Mouse (Mus musculus) midbrain, embryonic 11.5 days (tissue): Measurements from ENCODE around the gene Bmp6. TPM values are rescaled to one million over a fixed set of nuclear protein-coding genes. Genes with fewer than 3 reads are reported as not detected.

Source experiments
- ATAC-seq: fragments of 200-750 bp; cut with Nextera tagmentation; 2 replicates; pipeline ENCODE4 v1.8.0; 2017; ENCODE audit warnings: moderate TSS enrichment, moderate library complexity; ENCODE audit not compliant: low FRiP score
- DNase-seq: peaks from one replicate; pipeline ENCODE4 v3.0.0; 2015; ENCODE audit warnings: low spot score; ENCODE audit errors: missing footprints
- H3K27ac ChIP-seq: fragments of 300-500 bp; sonication (generic); 2 replicates; pipeline ENCODE4 v1.5.1; 2014; ENCODE audit warnings: low read depth, low read length
- H3K27me3 ChIP-seq: fragments of 300-500 bp; sonication (generic); 2 replicates; pipeline ENCODE4 v1.6.1; 2014; ENCODE audit warnings: mild to moderate bottlenecking, low read length, moderate library complexity, mixed read lengths; ENCODE audit not compliant: control insufficient read depth, insufficient read depth
- H3K36me3 ChIP-seq: fragments of 300-500 bp; sonication (generic); 2 replicates; pipeline ENCODE4 v1.6.1; 2014; ENCODE audit warnings: mild to moderate bottlenecking, low read length, moderate library complexity, mixed read lengths; ENCODE audit not compliant: control insufficient read depth, insufficient read depth
- H3K4me1 ChIP-seq: fragments of 300-500 bp; sonication (generic); 2 replicates; pipeline ENCODE4 v1.6.1; 2014; ENCODE audit warnings: low read length; ENCODE audit not compliant: control insufficient read depth, insufficient read depth
- H3K4me2 ChIP-seq: fragments of 300-500 bp; sonication (generic); 2 replicates; pipeline ENCODE4 v1.6.1; 2014; ENCODE audit warnings: mild to moderate bottlenecking, moderate library complexity
- H3K4me3 ChIP-seq: fragments of 300-500 bp; sonication (generic); 2 replicates; pipeline ENCODE4 v1.5.1; 2014; ENCODE audit warnings: low read depth, low read length
- H3K9ac ChIP-seq: fragments of 300-500 bp; sonication (generic); 2 replicates; pipeline ENCODE4 v1.6.1; 2014; ENCODE audit warnings: low read length
- H3K9me3 ChIP-seq: fragments of 300-500 bp; sonication (generic); 2 replicates; pipeline ENCODE4 v1.6.1; 2016; ENCODE audit warnings: low read length; ENCODE audit not compliant: control insufficient read depth
- WGBS: fragments of 180-500 bp; shearing (Covaris S2); extraction: QIAGEN DNeasy Blood & Tissue Kit; methylation state at CpG from one replicate; pipeline ENCODE4 v1.1.7; 2014; 5-methylcytosine and 5-hydroxymethylcytosine counted together
- polyA plus RNA-seq: library from polyadenylated mRNA; unstranded; fragments of >200 nt; fragmentation: Nextera tagmentation; extraction: Ambion mirVana; gene quantifications from 2 replicates; pipeline ENCODE4 v1.2.1, GENCODE M21; 2014

Bmp6 gene
- polyA plus RNA-seq, 1 experiment from 2014 or later: 3.0 TPM

DNA sequence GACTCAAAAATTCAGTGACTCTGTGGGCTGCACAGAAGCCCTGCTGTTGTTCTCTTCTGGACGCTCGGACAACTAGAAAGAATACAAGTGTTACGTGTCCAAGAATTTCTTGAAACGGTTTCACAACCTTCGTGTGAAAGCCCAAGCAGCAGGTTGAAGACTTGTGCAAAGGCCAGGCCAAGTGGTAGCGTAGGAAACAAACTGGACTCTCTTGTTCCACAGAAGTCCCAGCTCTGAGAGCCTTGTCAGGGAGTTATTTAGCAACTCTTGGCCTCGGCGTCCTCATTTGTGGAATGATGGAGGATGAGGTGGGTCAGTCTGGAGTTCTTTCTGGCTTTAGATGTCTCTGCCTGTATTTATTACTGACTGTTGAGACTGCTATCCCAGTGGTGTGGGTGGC is 55.8 kb downstream of the Bmp6 start:
- no peak for ATAC-seq
- DNase-seq: no peak
- no peaks in the 10 kb centered on the region for H3K9me3 ChIP-seq
- H3K27me3 ChIP-seq: no peaks in the 10 kb centered on the region
- H3K36me3 ChIP-seq: no peaks in the 10 kb centered on the region
- WGBS: 86% methylated on average over 8 of the region's 8 CpGs
- no peaks in the 10 kb centered on the region for H3K4me1 ChIP-seq
- no peak overlapping the region for H3K9ac ChIP-seq
- no peak overlapping the region for H3K4me2 ChIP-seq
- H3K27ac ChIP-seq: no peak overlapping the region
- H3K4me3 ChIP-seq: no peak overlapping the region

DNA sequence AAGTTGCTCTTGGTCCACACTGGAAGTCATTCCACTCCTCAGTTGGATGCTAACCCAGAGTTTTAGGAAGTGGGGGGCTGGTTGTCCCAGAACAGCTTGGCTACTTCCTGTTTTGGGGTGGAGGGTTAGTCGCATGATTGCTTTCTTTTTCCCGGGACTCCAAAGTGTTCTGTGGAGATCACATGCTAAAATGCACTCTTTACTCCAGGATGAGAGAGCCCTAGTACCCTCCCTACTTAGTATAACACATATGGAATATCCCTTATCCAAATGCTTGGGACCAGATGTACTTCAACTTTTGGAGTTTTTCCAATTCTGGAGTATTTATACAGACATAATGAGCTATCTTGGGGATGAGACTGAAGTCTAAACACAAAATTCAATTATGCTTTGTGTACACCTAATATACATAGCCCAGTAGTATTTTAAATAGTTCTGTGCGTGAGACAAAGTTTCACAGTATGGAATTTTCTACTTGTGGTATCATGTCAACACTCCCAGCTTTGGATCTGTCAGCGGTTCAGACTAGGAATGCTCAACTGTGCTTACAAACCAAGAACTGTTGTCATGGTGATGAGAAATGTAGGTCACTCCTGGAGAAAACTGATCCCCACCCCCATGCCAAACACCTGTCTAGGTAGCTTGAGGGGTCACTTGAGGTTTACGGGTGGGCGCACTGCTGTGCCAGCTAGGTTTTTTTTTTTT is 62.9 kb downstream of the Bmp6 start:
- ATAC-seq: no peak
- Histone ChIP-seq H3K9me3 (no peaks in the 10 kb centered on the region), H3K27ac (no peak overlapping the region), H3K4me3 (no peak overlapping the region), H3K27me3 (no peaks in the 10 kb centered on the region), H3K4me2 (no peak overlapping the region), H3K4me1 (peaks cover 10% of the 10 kb centered on the region), H3K9ac (no peak overlapping the region), H3K36me3 (no peaks in the 10 kb centered on the region)
- 82% methylated on average over 6 of the region's 6 CpGs for WGBS
- DNase-seq: no peak

DNA sequence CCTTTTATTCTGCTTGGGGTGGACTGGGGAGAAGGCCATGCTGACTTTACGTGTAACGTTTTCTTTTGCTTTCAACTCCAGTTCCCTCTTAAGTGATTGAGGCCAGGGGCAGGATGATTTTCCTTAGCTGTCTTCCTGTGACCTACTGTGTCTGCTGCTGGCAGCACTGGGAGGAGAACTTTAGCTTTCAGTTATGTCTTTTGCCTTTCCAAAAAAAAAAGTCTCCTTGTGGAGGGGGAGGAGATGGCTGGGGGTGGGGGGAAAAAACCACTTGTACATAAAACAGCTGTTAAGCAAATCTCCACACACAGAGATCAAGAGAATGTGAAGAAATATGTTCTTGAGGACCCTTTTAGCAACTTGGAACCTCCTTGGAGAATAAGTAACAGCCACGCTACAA is 63.7 kb downstream of the Bmp6 start:
- Histone ChIP-seq H3K27me3 (no peaks in the 10 kb centered on the region), H3K4me1 (peaks cover 10% of the 10 kb centered on the region), H3K27ac (no peak overlapping the region), H3K4me2 (no peak overlapping the region), H3K9me3 (no peaks in the 10 kb centered on the region), H3K4me3 (no peak overlapping the region), H3K9ac (no peak overlapping the region), H3K36me3 (no peaks in the 10 kb centered on the region)
- ATAC-seq: no peak
- WGBS: 54% methylated on average over 3 of the region's 3 CpGs
- DNase-seq: no peak

DNA sequence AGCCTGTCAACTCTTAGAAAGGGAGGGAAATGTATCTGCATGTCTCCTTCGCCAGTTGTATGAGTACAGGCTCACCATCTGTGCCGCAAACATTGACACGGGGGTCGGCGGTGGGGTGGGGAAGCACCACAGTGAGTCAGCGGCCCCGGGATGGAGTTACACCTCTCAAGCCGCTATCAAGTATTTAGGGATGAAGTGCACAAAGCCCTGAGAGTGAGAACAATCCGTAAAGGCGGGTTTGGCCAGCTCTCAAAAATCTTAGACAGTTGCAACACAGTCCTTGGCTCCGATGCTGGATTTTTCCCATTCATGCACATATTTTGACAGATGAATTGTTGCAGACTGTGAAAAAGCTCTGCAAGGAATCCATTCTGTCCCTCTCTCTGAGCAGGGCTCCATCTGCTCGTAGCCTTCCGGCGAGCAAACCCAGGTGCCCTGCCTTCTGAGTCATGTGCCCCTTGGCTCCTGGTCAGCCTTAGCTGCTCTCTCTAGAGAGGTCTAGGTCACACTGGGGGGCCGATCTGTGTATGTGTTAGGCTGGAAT is 65.5 kb downstream of the Bmp6 start:
- ATAC-seq: peak; percentile 57; the same call in 1 of the 2 replicates
- Histone ChIP-seq H3K36me3 (no peaks in the 10 kb centered on the region), H3K27ac (no peak overlapping the region), H3K4me3 (no peak overlapping the region), H3K4me1 (peaks cover 10% of the 10 kb centered on the region), H3K4me2 (peak overlapping the region; percentile 31), H3K9ac (no peak overlapping the region), H3K9me3 (no peaks in the 10 kb centered on the region), H3K27me3 (no peaks in the 10 kb centered on the region)
- 15% methylated on average over 15 of the region's 15 CpGs for WGBS
- no peak for DNase-seq

DNA sequence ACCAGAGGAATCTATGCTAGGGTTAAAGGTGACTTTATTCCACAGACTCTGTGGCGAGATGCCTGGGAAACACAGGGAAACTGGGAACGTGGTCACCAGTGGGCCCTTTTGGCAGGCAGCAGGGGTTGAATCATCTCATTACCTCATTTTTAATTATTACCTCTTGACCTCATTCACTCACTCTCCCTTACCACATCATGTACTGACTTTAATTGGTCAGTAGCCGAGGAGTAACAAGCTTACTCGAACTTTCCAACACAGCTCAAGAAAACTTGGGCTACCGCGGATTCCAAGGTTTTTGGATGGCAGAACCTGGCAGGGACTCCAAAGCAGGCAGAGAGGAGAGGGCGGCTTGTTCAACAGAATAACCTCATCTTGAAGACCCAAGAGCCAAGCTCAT is 74.9 kb downstream of the Bmp6 start:
- no peak overlapping the region for H3K9ac ChIP-seq
- no peak overlapping the region for H3K4me2 ChIP-seq
- no peaks in the 10 kb centered on the region for H3K36me3 ChIP-seq
- H3K27me3 ChIP-seq: no peaks in the 10 kb centered on the region
- DNase-seq (no peak), ATAC-seq (no peak)
- H3K4me3 ChIP-seq: no peak overlapping the region
- H3K27ac ChIP-seq: no peak overlapping the region
- 92% methylated on average over 7 of the region's 7 CpGs for WGBS
- H3K9me3 ChIP-seq: no peaks in the 10 kb centered on the region
- no peaks in the 10 kb centered on the region for H3K4me1 ChIP-seq

DNA sequence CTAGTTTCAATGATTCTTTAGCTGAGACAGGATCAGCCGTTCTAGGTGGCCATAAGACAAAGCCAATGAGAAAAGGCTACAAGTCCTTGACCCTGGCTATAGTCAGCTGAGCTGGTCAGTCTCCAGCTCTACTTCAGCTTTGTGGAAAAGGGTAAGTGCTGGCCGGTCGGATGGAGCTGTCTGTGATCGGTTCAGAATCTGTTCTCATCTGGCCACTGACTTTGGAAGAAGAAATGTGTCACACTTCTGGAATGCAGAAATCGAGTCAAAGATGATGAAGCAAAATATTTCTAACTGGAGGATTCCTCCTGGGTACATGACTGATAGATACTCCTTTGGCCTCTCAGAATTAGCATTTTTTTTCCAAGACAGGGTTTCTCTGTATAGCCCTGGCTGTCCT is 77.6 kb downstream of the Bmp6 start:
- ATAC-seq (no peak), DNase-seq (no peak)
- H3K9ac ChIP-seq: no peak overlapping the region
- H3K27ac ChIP-seq: no peak overlapping the region
- H3K36me3 ChIP-seq: no peaks in the 10 kb centered on the region
- no peak overlapping the region for H3K4me2 ChIP-seq
- WGBS: 87% methylated on average over 5 of the region's 5 CpGs
- no peak overlapping the region for H3K4me3 ChIP-seq
- no peaks in the 10 kb centered on the region for H3K4me1 ChIP-seq
- H3K27me3 ChIP-seq: no peaks in the 10 kb centered on the region
- H3K9me3 ChIP-seq: no peaks in the 10 kb centered on the region

DNA sequence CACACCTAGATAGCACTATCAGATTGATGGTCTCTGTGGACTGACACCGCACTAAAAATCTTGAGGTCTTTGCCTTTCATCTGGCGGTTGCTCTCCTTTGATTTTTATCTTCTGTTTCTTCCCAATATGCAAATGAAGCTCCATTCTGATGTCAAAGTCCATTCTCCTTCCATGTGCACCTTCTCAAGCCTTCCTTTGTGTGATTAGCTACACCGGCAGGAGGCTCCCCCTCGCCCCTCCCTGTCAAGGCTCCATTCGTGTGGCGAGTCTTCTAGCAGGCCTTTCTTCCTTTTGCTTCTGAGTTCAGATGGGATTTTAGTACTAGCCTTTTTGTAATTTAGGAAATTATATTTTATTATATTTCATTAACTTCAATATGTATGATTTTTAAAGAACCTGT is 80.4 kb downstream of the Bmp6 start:
- Histone ChIP-seq H3K36me3 (no peaks in the 10 kb centered on the region), H3K9me3 (no peaks in the 10 kb centered on the region), H3K4me3 (no peak overlapping the region), H3K4me2 (no peak overlapping the region), H3K27ac (no peak overlapping the region), H3K4me1 (no peaks in the 10 kb centered on the region), H3K27me3 (no peaks in the 10 kb centered on the region), H3K9ac (no peak overlapping the region)
- ATAC-seq (no peak), DNase-seq (no peak)
- 52% methylated on average over 6 of the region's 6 CpGs for WGBS

DNA sequence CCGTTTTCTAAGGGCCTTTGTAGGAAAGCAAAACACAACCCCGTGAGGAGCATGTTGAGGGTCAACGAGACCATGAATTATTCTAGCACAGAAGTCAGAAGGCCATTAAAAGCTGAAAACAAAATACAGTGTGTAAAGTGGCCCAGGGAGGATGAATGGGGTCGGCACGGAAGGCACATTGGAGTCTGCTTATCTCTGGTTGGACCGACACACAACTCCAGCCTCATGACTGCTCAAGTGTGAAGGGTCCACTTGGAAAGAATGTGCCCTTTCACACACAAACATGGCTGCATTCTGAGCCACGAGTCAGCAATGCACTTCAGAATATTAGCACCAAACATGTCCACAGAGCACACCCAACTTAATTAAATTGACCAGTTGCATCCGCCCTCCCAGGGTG is 84.8 kb downstream of the Bmp6 start:
- H3K27me3 ChIP-seq: no peaks in the 10 kb centered on the region
- no peak overlapping the region for H3K9ac ChIP-seq
- H3K9me3 ChIP-seq: no peaks in the 10 kb centered on the region
- WGBS: 79% methylated on average over 8 of the region's 8 CpGs
- DNase-seq: no peak
- H3K36me3 ChIP-seq: no peaks in the 10 kb centered on the region
- H3K27ac ChIP-seq: no peak overlapping the region
- ATAC-seq: no peak
- H3K4me1 ChIP-seq: no peaks in the 10 kb centered on the region
- no peak overlapping the region for H3K4me2 ChIP-seq
- H3K4me3 ChIP-seq: no peak overlapping the region

DNA sequence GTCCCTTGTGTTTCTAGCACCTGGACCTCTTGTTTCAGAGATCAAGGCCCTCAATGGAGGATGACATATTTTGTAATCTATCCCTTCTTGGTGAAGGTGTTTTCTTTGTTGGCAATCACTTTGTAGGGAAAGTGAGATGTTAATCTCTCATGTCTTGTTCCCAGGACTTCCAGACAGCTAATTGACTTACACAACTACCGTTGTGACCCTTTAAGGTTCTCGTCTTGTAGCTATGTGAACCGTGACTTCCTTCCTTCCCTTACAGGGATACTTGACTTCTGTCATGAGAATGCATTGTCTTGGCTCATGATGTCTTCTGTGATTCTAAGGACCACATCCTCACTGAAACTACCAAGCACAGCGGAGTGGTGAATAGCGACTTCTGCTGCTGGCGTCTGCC is 85.2 kb downstream of the Bmp6 start:
- 80% methylated on average over 6 of the region's 6 CpGs for WGBS
- Histone ChIP-seq H3K36me3 (no peaks in the 10 kb centered on the region), H3K4me1 (no peaks in the 10 kb centered on the region), H3K27me3 (no peaks in the 10 kb centered on the region), H3K4me3 (no peak overlapping the region), H3K9me3 (no peaks in the 10 kb centered on the region), H3K9ac (no peak overlapping the region), H3K4me2 (no peak overlapping the region), H3K27ac (no peak overlapping the region)
- ATAC-seq: no peak
- DNase-seq: no peak
